Mouse (Mus musculus) hindbrain, embryonic 13.5 days (tissue): ENCODE data around the gene Col5a3. TPM values are rescaled to one million over a fixed set of nuclear protein-coding genes. Genes with fewer than 3 reads are reported as not detected.
A peak's percentile ranks its signal among the peaks of the same experiment; 100 is the strongest.

ENCODE experiments used
- ATAC-seq: fragments of 200-750 bp; cut with Nextera tagmentation; 2 replicates; pipeline ENCODE4 v1.8.0; 2017; ENCODE audit warnings: moderate TSS enrichment; ENCODE audit not compliant: low FRiP score
- H3K27ac ChIP-seq: fragments of 300-500 bp; sonication (generic); 2 replicates; pipeline ENCODE4 v1.5.1; 2015; ENCODE audit warnings: inconsistent platforms, mild to moderate bottlenecking, moderate library complexity
- H3K27me3 ChIP-seq: fragments of 300-500 bp; sonication (generic); 2 replicates; pipeline ENCODE4 v1.6.1; 2015; ENCODE audit warnings: mild to moderate bottlenecking, inconsistent platforms
- H3K36me3 ChIP-seq: fragments of 300-500 bp; sonication (generic); 2 replicates; pipeline ENCODE4 v1.6.1; 2015; ENCODE audit warnings: mild to moderate bottlenecking, inconsistent platforms
- H3K4me1 ChIP-seq: fragments of 300-500 bp; sonication (generic); replicated peaks from 2 replicates; pipeline ENCODE4 v1.6.1; 2015; ENCODE audit warnings: inconsistent platforms
- H3K4me2 ChIP-seq: fragments of 300-500 bp; sonication (generic); 2 replicates; pipeline ENCODE4 v1.6.1; 2015; ENCODE audit warnings: inconsistent platforms, mild to moderate bottlenecking, moderate library complexity
- H3K4me3 ChIP-seq: fragments of 300-500 bp; sonication (generic); 2 replicates; pipeline ENCODE4 v1.5.1; 2015; ENCODE audit warnings: mild to moderate bottlenecking, inconsistent platforms
- H3K9ac ChIP-seq: fragments of 300-500 bp; sonication (generic); 2 replicates; pipeline ENCODE4 v1.6.1; 2015; ENCODE audit warnings: mild to moderate bottlenecking, inconsistent platforms
- H3K9me3 ChIP-seq: fragments of 300-500 bp; sonication (generic); 2 replicates; pipeline ENCODE4 v1.6.1; 2016; ENCODE audit warnings: inconsistent platforms
- WGBS: fragments of 180-500 bp; shearing (Covaris S2); methylation state at CpG from one replicate; pipeline ENCODE4 v1.1.7; 2015; 5-methylcytosine and 5-hydroxymethylcytosine counted together
- polyA plus RNA-seq: library from polyadenylated mRNA; unstranded; fragments of >200 nt; fragmentation: Nextera tagmentation; extraction: Ambion mirVana; gene quantifications from 2 replicates; pipeline ENCODE4 v1.2.1, GENCODE M21; 2015

The Col5a3 gene
- polyA plus RNA-seq, 1 experiment from 2014 or later, result 0.44 TPM

DNA sequence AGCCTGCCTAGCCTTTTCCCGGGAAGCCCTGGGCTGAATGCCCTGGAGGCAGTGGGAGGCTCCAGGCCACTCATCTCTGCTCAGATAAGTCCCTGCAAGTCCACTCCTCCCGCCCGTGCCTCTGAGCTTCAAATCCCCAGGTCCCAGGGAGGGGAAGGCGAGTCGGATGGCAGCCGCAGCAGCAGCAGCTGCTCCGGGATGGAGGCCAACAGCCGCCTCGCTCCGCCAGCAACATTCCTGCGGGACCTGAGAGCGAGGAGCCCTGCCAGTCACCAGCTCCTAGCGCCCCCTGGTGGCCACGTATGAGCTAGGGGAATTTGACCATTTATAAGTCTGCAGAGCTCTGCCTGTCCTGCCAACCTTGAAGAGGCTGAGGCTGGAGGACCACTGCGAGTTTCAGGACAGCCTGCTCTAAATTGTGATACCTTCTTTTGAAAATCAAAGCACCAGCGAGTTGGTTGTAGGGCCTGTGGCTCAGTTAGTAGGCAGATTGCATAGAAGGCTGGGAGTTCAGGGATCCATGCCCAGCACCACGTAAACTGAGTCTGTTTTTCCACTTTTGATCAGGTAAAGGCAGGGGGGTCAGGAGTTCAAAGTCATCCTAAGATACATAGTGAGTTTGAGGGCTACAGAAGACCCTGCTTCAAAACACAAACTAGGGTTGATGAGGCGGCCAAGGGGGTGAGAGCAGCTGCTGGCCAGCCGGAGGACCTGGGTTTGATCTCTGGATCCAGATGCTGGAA is 16.2 kb upstream of the Col5a3 start:
- WGBS, result 15% methylated on average over 19 of the region's 19 CpGs
- H3K4me2 ChIP-seq, result peak overlapping the region; percentile 36

GRCm38 (mm10) chr9:20828127-20828526 is 13.3 kb upstream of the Col5a3 start:
- Histone ChIP-seq H3K27ac (no peak overlapping the region), H3K9ac (no peak overlapping the region), H3K4me1 (peaks cover 7% of the 10 kb centered on the region), H3K4me3 (no peak overlapping the region), H3K27me3 (peaks cover 20% of the 10 kb centered on the region), H3K4me2 (no peak overlapping the region), H3K36me3 (no peaks in the 10 kb centered on the region), H3K9me3 (no peaks in the 10 kb centered on the region)
- ATAC-seq, result no peak
- 89% methylated on average over 1 of the region's 1 CpGs for WGBS

More for the DNA sequence above, 16.2 kb upstream of the Col5a3 start:
- peaks cover 7% of the 10 kb centered on the region for H3K4me1 ChIP-seq
- no peak overlapping the region for H3K4me3 ChIP-seq
- H3K27ac ChIP-seq, result no peak overlapping the region
- H3K9me3 ChIP-seq, result no peaks in the 10 kb centered on the region
- peak overlapping the region; percentile 30; the same call in 1 of the 2 replicates for H3K9ac ChIP-seq
- no peaks in the 10 kb centered on the region for H3K36me3 ChIP-seq
- peaks cover 26% of the 10 kb centered on the region for H3K27me3 ChIP-seq
- peak; percentile 89 for ATAC-seq

DNA sequence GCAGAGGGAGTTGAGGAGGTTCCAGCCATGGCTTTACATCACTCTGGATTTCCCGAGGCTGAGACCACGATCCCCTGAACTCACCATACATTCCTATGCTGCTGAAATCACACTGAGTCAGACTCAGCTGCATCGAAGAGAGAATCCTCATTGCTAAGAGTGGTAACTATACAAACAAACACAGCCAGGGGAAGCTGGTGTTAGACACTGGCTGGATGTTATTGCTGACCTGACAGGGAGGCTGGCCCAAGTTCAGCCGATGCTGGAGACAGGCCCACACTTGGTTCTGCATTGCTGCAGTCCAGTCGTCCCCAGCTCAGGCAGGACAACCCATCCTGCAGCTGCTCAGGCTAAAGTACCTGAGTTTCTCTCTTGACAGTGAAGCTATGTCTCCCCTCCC is 10.9 kb upstream of the Col5a3 start:
- 77% methylated on average over 5 of the region's 5 CpGs for WGBS

DNA sequence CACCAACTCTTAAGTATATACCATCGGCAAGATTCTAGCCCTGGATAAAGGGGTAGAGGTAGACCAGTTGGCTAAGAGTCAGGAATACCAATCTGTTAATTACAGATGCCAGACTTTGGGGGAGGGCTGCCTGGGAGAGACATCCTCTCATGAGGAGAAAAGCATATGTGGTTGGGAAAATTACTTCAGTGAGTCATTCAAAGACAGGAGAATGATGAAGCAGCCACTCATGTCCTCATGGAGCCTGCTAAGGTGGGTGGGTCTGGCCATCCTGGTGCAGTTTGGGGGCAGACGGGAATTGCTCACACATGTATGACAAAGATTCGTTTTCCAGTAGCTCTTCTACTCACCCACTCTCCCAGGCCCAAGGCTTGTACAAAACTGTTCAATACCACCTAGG is 8.0 kb upstream of the Col5a3 start:
- no peak for ATAC-seq
- no peak overlapping the region for H3K4me3 ChIP-seq
- no peak overlapping the region for H3K9ac ChIP-seq
- no peak overlapping the region for H3K27ac ChIP-seq
- H3K9me3 ChIP-seq, result no peaks in the 10 kb centered on the region
- H3K36me3 ChIP-seq, result no peaks in the 10 kb centered on the region
- 92% methylated on average over 3 of the region's 3 CpGs for WGBS
- no peaks in the 10 kb centered on the region for H3K27me3 ChIP-seq
- H3K4me2 ChIP-seq, result no peak overlapping the region
- H3K4me1 ChIP-seq, result no peaks in the 10 kb centered on the region

More for the DNA sequence above, 10.9 kb upstream of the Col5a3 start:
- no peak for ATAC-seq
- H3K9ac ChIP-seq, result no peak overlapping the region
- no peak overlapping the region for H3K4me3 ChIP-seq
- H3K9me3 ChIP-seq, result no peaks in the 10 kb centered on the region
- H3K36me3 ChIP-seq, result no peaks in the 10 kb centered on the region
- no peak overlapping the region for H3K27ac ChIP-seq
- H3K4me2 ChIP-seq, result no peak overlapping the region
- H3K4me1 ChIP-seq, result peaks cover 5% of the 10 kb centered on the region
- H3K27me3 ChIP-seq, result peaks cover 12% of the 10 kb centered on the region; the same call in 1 of the 2 replicates

DNA sequence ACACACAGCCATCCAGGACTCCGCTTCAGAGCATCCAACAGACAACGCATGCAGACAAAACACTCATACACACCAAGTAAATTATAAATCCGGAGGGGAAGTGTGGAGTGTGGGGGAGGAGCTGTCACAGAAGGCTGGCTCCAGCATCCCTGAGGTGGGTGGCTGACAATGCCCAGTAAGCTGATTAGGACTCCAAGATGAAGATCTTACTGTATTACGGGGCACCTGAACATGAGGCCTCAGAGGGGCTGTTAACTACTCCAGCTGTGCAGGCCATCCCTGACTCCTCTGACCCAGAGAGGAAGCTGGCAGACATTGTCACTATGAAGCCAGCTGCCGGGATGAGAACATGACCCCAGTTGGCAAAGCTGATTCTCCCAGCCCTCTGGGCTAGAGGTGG is 5.1 kb upstream of the Col5a3 start:
- Histone ChIP-seq H3K4me1 (peaks cover 2% of the 10 kb centered on the region), H3K36me3 (no peaks in the 10 kb centered on the region), H3K9ac (no peak overlapping the region), H3K9me3 (no peaks in the 10 kb centered on the region), H3K27ac (no peak overlapping the region), H3K4me3 (no peak overlapping the region), H3K4me2 (no peak overlapping the region), H3K27me3 (peaks cover 9% of the 10 kb centered on the region; the same call in 1 of the 2 replicates)
- 69% methylated on average over 5 of the region's 5 CpGs for WGBS
- ATAC-seq, result no peak

GRCm38 (mm10) chr9:20818236-20818635 is 3.4 kb upstream of the Col5a3 start, which contains the start of gene Rdh8:
TSS of gene Rdh8 (plus strand) at chr9:20818503.
- H3K4me3 ChIP-seq, result no peak within 1 kb of the TSS
- peaks cover 7% of the 10 kb centered on the region for H3K4me1 ChIP-seq
- no peak within 1 kb of the TSS for H3K9ac ChIP-seq
- H3K4me2 ChIP-seq, result no peak within 1 kb of the TSS
- no peaks in the 10 kb centered on the region for H3K36me3 ChIP-seq
- H3K27ac ChIP-seq, result no peak within 1 kb of the TSS
- 79% methylated on average over 6 of the region's 6 CpGs for WGBS
- peaks cover 21% of the 10 kb centered on the region; the same call in 1 of the 2 replicates for H3K27me3 ChIP-seq
- no peak for ATAC-seq
- H3K9me3 ChIP-seq, result no peaks in the 10 kb centered on the region

- no peaks in the 10 kb centered on the region for H3K36me3 ChIP-seq
- no peak overlapping the region for H3K9ac ChIP-seq
- peaks cover 13% of the 10 kb centered on the region for H3K4me1 ChIP-seq
- WGBS, result 13% methylated on average over 19 of the region's 19 CpGs
- H3K9me3 ChIP-seq, result no peaks in the 10 kb centered on the region
- no peak overlapping the region for H3K27ac ChIP-seq
- 0 out of 2 replicates have a peak, but pooled peaks have one; percentile 34 for ATAC-seq
- peaks cover 27% of the 10 kb centered on the region for H3K27me3 ChIP-seq
- H3K4me2 ChIP-seq, result 0 out of 2 replicates have a peak overlapping the region, but pooled peaks have one; percentile 8
- H3K4me3 ChIP-seq, result no peak overlapping the region
These were observed 2.2 kb downstream of the Col5a3 start for GRCm38 (mm10) chr9:20812537-20813271.

DNA sequence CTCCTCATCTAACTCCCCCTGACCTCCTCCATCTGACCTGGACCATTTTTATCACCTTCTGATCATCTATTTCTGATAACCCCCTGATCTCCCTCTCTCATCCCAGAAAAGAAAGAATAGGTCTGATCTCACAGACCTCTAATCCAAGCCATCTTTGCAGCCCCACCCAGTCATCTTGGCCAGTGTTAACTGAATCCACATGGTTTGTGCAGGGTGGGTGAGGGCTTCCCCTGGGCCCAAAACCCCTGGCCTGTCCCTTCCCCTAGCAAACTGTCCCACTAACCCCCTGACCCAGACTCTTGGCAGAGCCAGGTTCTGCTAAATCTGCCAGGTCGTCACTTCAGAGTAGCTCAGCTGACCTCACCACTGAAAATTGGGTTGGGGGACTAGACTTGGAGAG is 4.1 kb downstream of the Col5a3 start:
- Histone ChIP-seq H3K4me3 (no peak overlapping the region), H3K4me1 (peaks cover 13% of the 10 kb centered on the region), H3K36me3 (no peaks in the 10 kb centered on the region), H3K27ac (no peak overlapping the region), H3K27me3 (peaks cover 27% of the 10 kb centered on the region), H3K4me2 (no peak overlapping the region), H3K9ac (no peak overlapping the region), H3K9me3 (no peaks in the 10 kb centered on the region)
- WGBS, result 81% methylated on average over 1 of the region's 1 CpGs
- ATAC-seq, result no peak

- Histone ChIP-seq H3K9me3 (no peaks in the 10 kb centered on the region), H3K27me3 (peaks cover 23% of the 10 kb centered on the region), H3K27ac (no peak overlapping the region), H3K4me2 (no peak overlapping the region), H3K36me3 (no peaks in the 10 kb centered on the region), H3K4me3 (no peak overlapping the region), H3K9ac (no peak overlapping the region), H3K4me1 (peaks cover 13% of the 10 kb centered on the region)
- WGBS, result 54% methylated on average over 4 of the region's 4 CpGs
- ATAC-seq, result no peak
These were observed 4.6 kb downstream of the Col5a3 start for GRCm38 (mm10) chr9:20810271-20810670.

DNA sequence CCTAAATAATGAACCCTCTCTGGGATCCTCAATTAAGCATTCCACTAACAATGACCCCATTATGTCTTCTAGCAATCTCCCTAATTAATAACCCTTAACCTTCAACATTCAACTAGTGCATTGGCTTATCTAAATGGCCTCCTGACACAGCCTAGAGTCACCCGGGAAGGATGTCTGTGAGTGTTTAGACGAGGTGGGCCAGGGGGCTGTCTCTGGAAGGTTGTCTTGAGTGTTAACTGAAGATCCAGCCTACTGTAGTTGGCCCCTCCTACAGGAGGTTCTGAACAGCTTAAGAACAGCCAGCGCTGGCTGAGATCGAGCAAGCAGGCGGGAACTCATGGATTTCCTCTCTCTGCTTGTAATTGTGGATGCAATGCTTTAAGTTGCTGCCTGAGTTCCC is 9.2 kb downstream of the Col5a3 start:
- Histone ChIP-seq H3K36me3 (no peaks in the 10 kb centered on the region), H3K27me3 (peaks cover 3% of the 10 kb centered on the region; the same call in 1 of the 2 replicates), H3K4me2 (no peak overlapping the region), H3K4me3 (no peak overlapping the region), H3K27ac (no peak overlapping the region), H3K4me1 (no peaks in the 10 kb centered on the region), H3K9ac (no peak overlapping the region), H3K9me3 (peaks cover 7% of the 10 kb centered on the region; the same call in 1 of the 2 replicates)
- WGBS, result 64% methylated on average over 5 of the region's 5 CpGs
- ATAC-seq, result no peak

DNA sequence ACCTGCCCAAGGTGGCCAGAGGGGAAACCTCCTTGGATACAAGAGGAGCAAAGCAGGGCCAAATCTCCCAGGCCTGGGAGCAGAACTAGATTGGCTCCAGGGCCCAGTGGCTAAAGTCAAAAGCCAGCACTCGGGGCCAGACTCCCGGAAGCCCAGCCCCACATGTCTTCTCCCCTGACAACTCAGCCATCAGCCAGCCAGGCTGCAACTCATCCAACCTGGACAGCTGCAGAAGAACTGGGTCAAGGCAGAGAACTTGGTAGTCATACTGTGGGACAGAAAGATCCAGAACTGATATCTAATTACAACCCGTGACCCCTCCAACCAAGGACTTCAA is 9.7 kb downstream of the Col5a3 start:
- no peak for ATAC-seq
- no peak overlapping the region for H3K4me2 ChIP-seq
- no peak overlapping the region for H3K4me3 ChIP-seq
- no peaks in the 10 kb centered on the region for H3K36me3 ChIP-seq
- peaks cover 3% of the 10 kb centered on the region; the same call in 1 of the 2 replicates for H3K27me3 ChIP-seq
- 90% methylated on average over 3 of the region's 3 CpGs for WGBS
- H3K4me1 ChIP-seq, result no peaks in the 10 kb centered on the region
- peaks cover 7% of the 10 kb centered on the region; the same call in 1 of the 2 replicates for H3K9me3 ChIP-seq
- H3K9ac ChIP-seq, result no peak overlapping the region
- H3K27ac ChIP-seq, result no peak overlapping the region

GRCm38 (mm10) chr9:20804266-20805158 is 10.4 kb downstream of the Col5a3 start:
- Histone ChIP-seq H3K4me2 (no peak overlapping the region), H3K4me3 (no peak overlapping the region), H3K27ac (no peak overlapping the region), H3K4me1 (no peaks in the 10 kb centered on the region), H3K36me3 (no peaks in the 10 kb centered on the region), H3K9ac (no peak overlapping the region), H3K9me3 (peaks cover 7% of the 10 kb centered on the region; the same call in 1 of the 2 replicates), H3K27me3 (peaks cover 3% of the 10 kb centered on the region; the same call in 1 of the 2 replicates)
- 84% methylated on average over 13 of the region's 13 CpGs for WGBS
- no peak for ATAC-seq
